Mouse (Mus musculus) spleen, adult 10 weeks (tissue): Measurements from ENCODE around the gene Pgm5. TPM values are rescaled to one million over a fixed set of nuclear protein-coding genes. Genes with fewer than 3 reads are reported as not detected.

Source experiments
- polyA plus RNA-seq: library from polyadenylated mRNA; stranded (reverse); fragments of 350-450 nt; fragmentation: Illumina TruSeq; extraction: RNeasy Lipid Tissue Mini Kit (QIAGEN cat#74804); gene quantifications from one replicate; pipeline ENCODE4 v1.2.3, GENCODE M21; 2015; ENCODE audit warnings: low replicate concordance; ENCODE audit not compliant: insufficient read depth

Gene Pgm5
- 0.95 TPM for polyA plus RNA-seq

DNA sequence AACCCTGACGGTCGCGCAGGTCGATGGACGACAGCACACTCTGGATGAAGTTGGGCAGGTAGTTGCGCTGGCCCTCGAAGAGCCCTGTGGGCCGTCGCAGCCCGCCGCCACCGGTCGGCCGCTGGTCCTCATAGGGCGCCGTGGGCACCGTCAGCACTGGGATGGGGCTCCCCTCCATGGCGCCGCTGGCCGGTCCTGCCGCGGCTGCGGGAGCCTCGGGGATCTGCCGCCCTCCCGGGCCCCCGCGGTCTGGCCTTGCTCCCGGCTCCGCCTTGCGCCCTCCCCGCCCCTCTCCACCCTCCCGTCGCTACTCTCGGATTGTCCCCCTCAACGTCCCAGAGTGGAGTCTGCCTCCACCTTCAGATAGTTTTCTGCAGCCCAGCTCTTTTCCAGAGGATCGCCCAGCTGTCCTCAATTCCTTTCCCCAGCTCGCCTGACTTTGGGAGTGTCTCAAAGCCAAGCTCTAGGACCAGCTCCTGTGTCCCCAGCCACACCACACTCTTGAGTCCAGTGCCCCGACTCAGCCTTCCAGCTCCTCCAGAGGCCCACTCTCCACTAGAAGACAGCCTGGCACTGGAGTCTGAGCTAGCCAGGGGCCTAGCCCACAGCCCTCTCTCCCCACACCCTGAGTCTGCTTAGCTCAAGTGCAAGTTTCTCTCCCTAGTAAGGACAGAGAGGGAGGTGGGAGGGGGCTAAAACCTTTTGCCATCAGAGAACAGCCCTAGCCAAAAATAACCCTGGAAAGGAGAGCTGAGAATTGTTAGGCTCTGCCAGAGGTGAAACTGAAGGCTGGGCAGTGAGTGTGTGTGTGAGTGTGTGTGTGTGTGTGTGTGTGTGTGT lies at the start of gene Pgm5:
Gene Pgm5, minus strand, starts transcription at position 244 of the 840 bp plus-strand sequence.

GRCm38 (mm10) chr19:24900581-24901220 lies 39.0 kb upstream of the Pgm5 start, which contains the start of gene Foxd4:
Gene Foxd4, minus strand, starts transcription at chr19:24901197.

DNA sequence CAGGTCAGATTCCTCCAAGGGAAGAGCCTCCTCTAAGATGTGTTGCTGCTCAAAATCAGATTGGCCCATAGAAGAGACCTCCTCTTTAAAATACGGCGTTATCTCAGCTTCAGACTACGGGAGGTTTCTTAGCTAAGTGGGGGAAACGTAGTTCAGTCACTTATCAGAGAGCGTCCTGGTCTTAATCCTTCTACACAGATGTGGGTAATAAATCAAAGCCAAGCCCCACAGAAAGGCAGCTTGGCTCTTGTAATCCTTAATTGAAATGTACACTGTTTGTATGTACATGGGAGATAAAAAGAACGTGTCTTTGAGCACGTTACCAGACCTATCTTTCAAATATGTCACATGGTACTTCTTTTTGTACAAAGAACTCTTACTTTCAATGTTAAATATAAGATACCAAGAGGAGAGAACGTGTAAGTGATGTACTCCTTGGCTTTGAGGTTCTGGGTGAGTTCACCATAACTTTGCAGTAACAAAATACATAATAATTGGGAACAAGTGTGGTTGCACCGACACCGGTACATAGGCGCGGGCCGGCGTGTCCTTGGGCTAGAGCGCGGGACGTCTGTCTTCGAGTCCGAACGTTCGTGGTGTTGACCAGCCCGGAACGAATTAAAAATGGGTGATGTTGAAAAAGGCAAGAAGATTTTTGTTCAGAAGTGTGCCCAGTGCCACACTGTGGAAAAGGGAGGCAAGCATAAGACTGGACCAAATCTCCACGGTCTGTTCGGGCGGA lies 13.6 kb upstream of the Pgm5 start, which contains the start of gene Gm10053:
Gene Gm10053, plus strand, starts transcription at position 558 of the 742 bp plus-strand sequence.

DNA sequence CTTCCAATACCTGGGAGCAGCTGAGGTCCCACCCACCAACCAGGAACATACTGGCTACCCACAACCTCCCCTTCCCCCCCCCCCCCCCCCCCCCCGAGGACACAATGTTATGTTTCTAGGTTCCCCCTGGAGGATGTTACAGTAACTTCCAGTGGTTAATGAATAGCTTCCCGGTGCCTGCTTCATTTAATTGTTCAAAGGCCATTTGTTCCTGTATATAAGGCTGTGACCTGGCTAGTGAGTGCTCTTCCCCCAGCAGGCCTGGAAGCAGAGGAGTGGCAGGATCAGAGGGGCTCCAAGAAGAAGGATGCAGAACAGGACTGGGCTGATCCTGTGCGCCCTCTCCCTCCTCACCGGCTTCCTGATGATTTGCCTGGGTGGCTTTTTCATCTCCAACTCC lies 187.9 kb downstream of the Pgm5 start, which contains the start of gene Tmem252:
Gene Tmem252, plus strand, starts transcription at position 247 of the 400 bp plus-strand sequence.

Other genes starting within 250 kb of the Pgm5 start
- 0.11 TPM for gene Tmem252, start 187.8 kb downstream of the Pgm5 start, polyA plus RNA-seq
- gene Gm10053, start 13.8 kb upstream of the Pgm5 start, polyA plus RNA-seq, result 104 TPM
- not detected for gene Foxd4, start 39.3 kb upstream of the Pgm5 start, polyA plus RNA-seq
- 15.1 TPM for gene Cbwd1, start 99.8 kb upstream of the Pgm5 start, polyA plus RNA-seq
- gene Dock8, start 137.7 kb upstream of the Pgm5 start, polyA plus RNA-seq, result 63.4 TPM